Mouse (Mus musculus) lung, embryonic 14.5 days (tissue): ENCODE data around the gene Rgl3. TPM values are rescaled to one million over a fixed set of nuclear protein-coding genes. Genes with fewer than 3 reads are reported as not detected.

Source experiments
- ATAC-seq: fragments of 200-750 bp; cut with Nextera tagmentation; 2 replicates; pipeline ENCODE4 v1.8.0; 2017; ENCODE audit warnings: mild to moderate bottlenecking, moderate TSS enrichment, moderate library complexity; ENCODE audit not compliant: insufficient read depth
- DNase-seq: peaks from one replicate; pipeline ENCODE4 v3.0.0-alpha.2; 2015
- H3K27ac ChIP-seq: fragments of 300-500 bp; sonication (generic); 2 replicates; pipeline ENCODE4 v1.5.1; 2014; ENCODE audit warnings: low read depth, mild to moderate bottlenecking, moderate library complexity
- H3K27me3 ChIP-seq: fragments of 300-500 bp; sonication (generic); 2 replicates; pipeline ENCODE4 v1.6.1; 2014; ENCODE audit warnings: low read length, control low read depth; ENCODE audit not compliant: insufficient read depth
- H3K36me3 ChIP-seq: fragments of 300-500 bp; sonication (generic); 2 replicates; pipeline ENCODE4 v1.6.1; 2014; ENCODE audit warnings: control low read depth; ENCODE audit not compliant: insufficient read depth
- H3K4me1 ChIP-seq: fragments of 300-500 bp; sonication (generic); 2 replicates; pipeline ENCODE4 v1.6.1; 2014; ENCODE audit warnings: antibody characterized with exemption, control low read depth; ENCODE audit not compliant: insufficient read depth
- H3K4me2 ChIP-seq: fragments of 300-500 bp; sonication (generic); 2 replicates; pipeline ENCODE4 v1.6.1; 2014; ENCODE audit warnings: mild to moderate bottlenecking
- H3K4me3 ChIP-seq: fragments of 300-500 bp; sonication (generic); 2 replicates; pipeline ENCODE4 v1.5.1; 2014; ENCODE audit warnings: low read depth, low read length
- H3K9ac ChIP-seq: fragments of 300-500 bp; sonication (generic); 2 replicates; pipeline ENCODE4 v1.6.1; 2014
- H3K9me3 ChIP-seq: fragments of 300-500 bp; sonication (generic); 2 replicates; pipeline ENCODE4 v1.6.1; 2016; ENCODE audit warnings: low read depth, low read length, control low read depth
- CTCF ChIP-seq: IDR thresholded peaks from 2 replicates; pipeline ENCODE4 v1.5.1; 2016; ENCODE audit warnings: antibody characterized with exemption, low read depth
- WGBS: fragments of 180-500 bp; shearing (Covaris S2); extraction: QIAGEN DNeasy Blood & Tissue Kit; methylation state at CpG from one replicate; pipeline ENCODE4 v1.1.7; 2014; 5-methylcytosine and 5-hydroxymethylcytosine counted together
- polyA plus RNA-seq: library from polyadenylated mRNA; unstranded; fragments of >200 nt; fragmentation: Nextera tagmentation; extraction: Ambion mirVana; gene quantifications from 2 replicates; pipeline ENCODE4 v1.2.1, GENCODE M21; 2014

Rgl3 gene
- polyA plus RNA-seq, 1 experiment from 2014 or later, result 5.5 TPM

GRCm38 (mm10) chr9:21937711-21938175 lies 51.5 kb downstream of the Rgl3 start:
- H3K9me3 ChIP-seq, result no peaks in the 10 kb centered on the region
- peak overlapping the region; percentile 75 for H3K4me2 ChIP-seq
- H3K4me3 ChIP-seq, result peak overlapping the region; percentile 52; the same call in 1 of the 2 replicates
- H3K9ac ChIP-seq, result no peak overlapping the region
- peaks cover 3% of the 10 kb centered on the region; the same call in 1 of the 2 replicates for H3K4me1 ChIP-seq
- H3K27ac ChIP-seq, result no peak overlapping the region
- TF ChIP-seq CTCF, result no peak
- no peak for ATAC-seq
- no peaks in the 10 kb centered on the region for H3K36me3 ChIP-seq
- 77% methylated on average over 4 of the region's 4 CpGs for WGBS
- H3K27me3 ChIP-seq, result no peaks in the 10 kb centered on the region
- no peak for DNase-seq

GRCm38 (mm10) chr9:21936692-21937570 lies 52.3 kb downstream of the Rgl3 start, which contains the start of gene Plppr2:
Gene Plppr2 (plus strand): TSS chr9:21937033.
- Histone ChIP-seq H3K27ac (no peak within 1 kb of the TSS), H3K4me2 (peak within 1 kb of the TSS; percentile 75), H3K36me3 (no peaks in the 10 kb centered on the region), H3K9ac (peak within 1 kb of the TSS; percentile 49), H3K4me3 (peak within 1 kb of the TSS; percentile 52), H3K27me3 (no peaks in the 10 kb centered on the region), H3K4me1 (peaks cover 3% of the 10 kb centered on the region; the same call in 1 of the 2 replicates), H3K9me3 (no peaks in the 10 kb centered on the region)
- ATAC-seq, result peak; percentile 98
- DNase-seq, result peak; percentile 99
- no peak for TF ChIP-seq CTCF
- 2% methylated on average over 42 of the region's 43 CpGs for WGBS

GRCm38 (mm10) chr9:21935466-21936131 lies 53.6 kb downstream of the Rgl3 start:
- 74% methylated on average over 7 of the region's 7 CpGs for WGBS
- TF ChIP-seq CTCF, result no peak
- no peak overlapping the region for H3K4me3 ChIP-seq
- H3K9me3 ChIP-seq, result no peaks in the 10 kb centered on the region
- no peaks in the 10 kb centered on the region for H3K27me3 ChIP-seq
- H3K27ac ChIP-seq, result no peak overlapping the region
- no peaks in the 10 kb centered on the region for H3K36me3 ChIP-seq
- no peak overlapping the region for H3K4me2 ChIP-seq
- H3K4me1 ChIP-seq, result peaks cover 3% of the 10 kb centered on the region; the same call in 1 of the 2 replicates
- no peak overlapping the region for H3K9ac ChIP-seq
- ATAC-seq (no peak), DNase-seq (no peak)

- no peaks in the 10 kb centered on the region for H3K9me3 ChIP-seq
- H3K9ac ChIP-seq, result no peak overlapping the region
- 83% methylated on average over 12 of the region's 12 CpGs for WGBS
- DNase-seq, result no peak
- H3K36me3 ChIP-seq, result no peaks in the 10 kb centered on the region
- no peak overlapping the region for H3K4me3 ChIP-seq
- no peak for ATAC-seq
- no peak for TF ChIP-seq CTCF
- H3K4me2 ChIP-seq, result no peak overlapping the region
- no peak overlapping the region for H3K27ac ChIP-seq
- H3K4me1 ChIP-seq, result peaks cover 3% of the 10 kb centered on the region; the same call in 1 of the 2 replicates
- no peaks in the 10 kb centered on the region for H3K27me3 ChIP-seq
Observed at GRCm38 (mm10) chr9:21934021-21934420, 55.2 kb downstream of the Rgl3 start.

- no peak for ATAC-seq
- Histone ChIP-seq H3K4me2 (no peak overlapping the region), H3K36me3 (no peaks in the 10 kb centered on the region), H3K27ac (no peak overlapping the region), H3K9ac (no peak overlapping the region), H3K4me1 (peaks cover under 1% of the 10 kb centered on the region; the same call in 1 of the 2 replicates), H3K27me3 (no peaks in the 10 kb centered on the region), H3K4me3 (no peak overlapping the region), H3K9me3 (no peaks in the 10 kb centered on the region)
- DNase-seq, result no peak
- 56% methylated on average over 12 of the region's 12 CpGs for WGBS
- TF ChIP-seq CTCF, result no peak
Observed at GRCm38 (mm10) chr9:21932445-21933137, 56.7 kb downstream of the Rgl3 start.

- no peak for ATAC-seq
- H3K27me3 ChIP-seq, result no peaks in the 10 kb centered on the region
- no peak overlapping the region for H3K27ac ChIP-seq
- no peaks in the 10 kb centered on the region for H3K4me1 ChIP-seq
- DNase-seq, result no peak
- TF ChIP-seq CTCF, result no peak
- no peaks in the 10 kb centered on the region for H3K9me3 ChIP-seq
- H3K9ac ChIP-seq, result no peak overlapping the region
- no peak overlapping the region for H3K4me2 ChIP-seq
- no peak overlapping the region for H3K4me3 ChIP-seq
- H3K36me3 ChIP-seq, result no peaks in the 10 kb centered on the region
- 52% methylated on average over 2 of the region's 2 CpGs for WGBS
Observed at GRCm38 (mm10) chr9:21932006-21932405, 57.2 kb downstream of the Rgl3 start.
